16 mouse cellular contexts compared by ENCODE assay signal in genomic region chr9:56141776-56142175, GRCm38 (mm10). TPM values are rescaled to one million over a fixed set of nuclear protein-coding genes. Genes with fewer than 3 reads are reported as not detected.
DNase-seq lines count a peak whose midpoint lies in the region; ATAC-seq and TF ChIP-seq lines count a peak whose summit lies in the region.
"Had no signal": no experiment of that assay in that cellular context is flagged by ENCODE, and none has a peak within 500 bp of the region (broad histone marks: within the 10 kb centered on the region; RNA-seq: fewer than 3 reads in every experiment).

No protein-coding gene starts in this region.

- 0 out of 2 replicates have a peak, but pooled peaks cover 2% of the 10 kb centered on the region for H3K36me3 ChIP-seq in lung, postnatal 0 days (ENCODE audit: insufficient read depth, low read length)
- H3K36me3 ChIP-seq in kidney, embryonic 14.5 days (ENCODE audit: control insufficient read depth, insufficient read depth, low read length) = peaks cover 61% of the 10 kb centered on the region
- H3K36me3 ChIP-seq in stomach, postnatal 0 days (ENCODE audit: control insufficient read depth, insufficient read depth, low read length) = peaks cover 4% of the 10 kb centered on the region

- H3K9me3 ChIP-seq in lung, postnatal 0 days (ENCODE audit: low read length) = no peaks in the 10 kb centered on the region
- no peaks in the 10 kb centered on the region for H3K9me3 ChIP-seq in kidney, embryonic 14.5 days (ENCODE audit: control insufficient read depth, low read length)
- H3K9me3 ChIP-seq in stomach, postnatal 0 days (ENCODE audit: control insufficient read depth, low read length) = no peaks in the 10 kb centered on the region
- H3K9me3 ChIP-seq: embryonic facial prominence, embryonic 12.5 days; heart, embryonic 10.5 days; hindbrain, embryonic 10.5 days; intestine, embryonic 15.5 days; midbrain, embryonic 10.5 days had no signal

- 85% methylated on average over 9 of the region's 9 CpGs for WGBS in lung, postnatal 0 days
- 72% methylated on average over 9 of the region's 9 CpGs for WGBS in kidney, embryonic 14.5 days
- 71% methylated on average over 9 of the region's 9 CpGs for WGBS in stomach, postnatal 0 days

- H3K4me3 ChIP-seq in lung, postnatal 0 days (ENCODE audit: low read depth, low read length) = no peak overlapping the region
- no peak overlapping the region for H3K4me3 ChIP-seq in kidney, embryonic 14.5 days (ENCODE audit: low read length)
- no peak overlapping the region for H3K4me3 ChIP-seq in stomach, postnatal 0 days (ENCODE audit: low read depth, low read length)
- H3K4me3 ChIP-seq: embryonic facial prominence, embryonic 12.5 days; heart, embryonic 10.5 days; hindbrain, embryonic 10.5 days; intestine, embryonic 15.5 days; midbrain, embryonic 10.5 days; myocyte had no signal

- H3K27me3 ChIP-seq in lung, postnatal 0 days (replicated peaks; ENCODE audit: insufficient read depth, low read length) = no peaks in the 10 kb centered on the region
- H3K27me3 ChIP-seq in kidney, embryonic 14.5 days (ENCODE audit: control insufficient read depth, insufficient read depth, low read length) = no peaks in the 10 kb centered on the region
- H3K27me3 ChIP-seq in stomach, postnatal 0 days (ENCODE audit: control insufficient read depth, insufficient read depth, low read length) = no peaks in the 10 kb centered on the region
- H3K27me3 ChIP-seq: embryonic facial prominence, embryonic 12.5 days; intestine, embryonic 15.5 days had no signal

- no peak overlapping the region for H3K4me2 ChIP-seq in lung, postnatal 0 days (replicated peaks; ENCODE audit: low read depth, low read length)
- H3K4me2 ChIP-seq in kidney, embryonic 14.5 days (replicated peaks; ENCODE audit: low read depth, low read length) = no peak overlapping the region
- no peak overlapping the region for H3K4me2 ChIP-seq in stomach, postnatal 0 days (replicated peaks; ENCODE audit: low read depth)
- H3K4me2 ChIP-seq: embryonic facial prominence, embryonic 12.5 days; intestine, embryonic 15.5 days had no signal

- ATAC-seq in lung, postnatal 0 days = no peak
- peak; percentile 69; the same call in 1 of the 2 replicates for ATAC-seq in kidney, embryonic 14.5 days (ENCODE audit: low FRiP score, low TSS enrichment)
- ATAC-seq in stomach, postnatal 0 days (ENCODE audit: low FRiP score, low TSS enrichment) = no peak
- ATAC-seq: intestine, embryonic 15.5 days had no signal

- H3K4me1 ChIP-seq in lung, postnatal 0 days (ENCODE audit: insufficient read depth, low read depth, low read length) = no peaks in the 10 kb centered on the region
- H3K4me1 ChIP-seq in kidney, embryonic 14.5 days (ENCODE audit: control insufficient read depth, insufficient read depth, low read length) = no peaks in the 10 kb centered on the region
- no peaks in the 10 kb centered on the region for H3K4me1 ChIP-seq in stomach, postnatal 0 days (replicated peaks; ENCODE audit: control insufficient read depth, insufficient read depth)
- H3K4me1 ChIP-seq: embryonic facial prominence, embryonic 12.5 days; heart, embryonic 10.5 days; hindbrain, embryonic 10.5 days; intestine, embryonic 15.5 days; midbrain, embryonic 10.5 days had no signal

- peak; percentile 29; the same call in 1 of the 2 replicates for TF ChIP-seq CTCF in lung, postnatal 0 days (IDR thresholded peaks at IDR 0.05)
- peak; percentile 26 for TF ChIP-seq CTCF in stomach, postnatal 0 days (IDR thresholded peaks at IDR 0.05; ENCODE audit: low read depth)

- TF ChIP-seq EP300 in lung, postnatal 0 days (IDR thresholded peaks at IDR 0.05) = no peak
- no peak for TF ChIP-seq EP300 in stomach, postnatal 0 days (optimal IDR thresholded peaks at IDR 0.05)

- H3K27ac ChIP-seq in lung, postnatal 0 days (ENCODE audit: low read length) = no peak overlapping the region
- no peak overlapping the region for H3K27ac ChIP-seq in kidney, embryonic 14.5 days (ENCODE audit: low read depth, low read length)
- H3K27ac ChIP-seq in stomach, postnatal 0 days (replicated peaks) = no peak overlapping the region
- H3K27ac ChIP-seq: embryonic facial prominence, embryonic 12.5 days; heart, embryonic 10.5 days; hindbrain, embryonic 10.5 days; intestine, embryonic 15.5 days; midbrain, embryonic 10.5 days had no signal

- no peak overlapping the region for H3K9ac ChIP-seq in lung, postnatal 0 days (replicated peaks; ENCODE audit: low read depth)
- H3K9ac ChIP-seq in kidney, embryonic 14.5 days (ENCODE audit: low read depth, low read length) = no peak overlapping the region
- H3K9ac ChIP-seq in stomach, postnatal 0 days (ENCODE audit: low read length) = no peak overlapping the region
- H3K9ac ChIP-seq: embryonic facial prominence, embryonic 12.5 days; intestine, embryonic 15.5 days had no signal

- DNase-seq in heart, adult 11 months = peak; percentile 90
- no peak for DNase-seq in heart, adult 18-20 months
- no peak for DNase-seq in lung, postnatal 0 days (ENCODE audit: low spot score)
- DNase-seq in lung, postnatal 10 days = no peak
- no peak for DNase-seq in stomach, postnatal 0 days (ENCODE audit: low spot score)
- DNase-seq in urinary bladder, postnatal 4 days (ENCODE audit: low spot score in 2 of 2) = no peak
- DNase-seq in ovary, postnatal 36 days (ENCODE audit: low spot score) = no peak
- DNase-seq: cerebellum, adult 11 months; lung, postnatal 14 days had no signal

RNA-seq across cellular contexts. Expression of gene Tspan3, which starts 23.5 kb away (rescaled TPM):
- 100 to 1,000 TPM; 201 to 206 TPM for total RNA-seq in heart, adult 18-20 months (2021)
- polyA plus RNA-seq in lung, postnatal 0 days (2015; fragmentation: Nextera tagmentation; extraction: Ambion mirVana) = 177 and 190 TPM in 2 replicates
- 418 and 533 TPM in 2 replicates for polyA plus RNA-seq in kidney, embryonic 14.5 days (2014; fragmentation: Nextera tagmentation; extraction: Ambion mirVana)
- 318 and 328 TPM in 2 replicates for polyA plus RNA-seq in stomach, postnatal 0 days (2015; fragmentation: Nextera tagmentation; extraction: Ambion mirVana)

RNA-seq across cellular contexts. Expression of gene Pstpip1, which starts 52.0 kb away (rescaled TPM):
- 1 to 10 TPM in 1 of 2 experiments, under 1 TPM in 1; 0.74 to 2.0 TPM for total RNA-seq in heart, adult 18-20 months (2021)
- 2.3 and 2.8 TPM in 2 replicates for polyA plus RNA-seq in lung, postnatal 0 days (2015; fragmentation: Nextera tagmentation; extraction: Ambion mirVana)
- 0.28 and 0.53 TPM in 2 replicates for polyA plus RNA-seq in kidney, embryonic 14.5 days (2014; fragmentation: Nextera tagmentation; extraction: Ambion mirVana)
- polyA plus RNA-seq in stomach, postnatal 0 days (2015; fragmentation: Nextera tagmentation; extraction: Ambion mirVana) = 3.9 and 5.0 TPM in 2 replicates
